Mouse (Mus musculus): Measurements from ENCODE around the gene Srebf1.

DNA sequence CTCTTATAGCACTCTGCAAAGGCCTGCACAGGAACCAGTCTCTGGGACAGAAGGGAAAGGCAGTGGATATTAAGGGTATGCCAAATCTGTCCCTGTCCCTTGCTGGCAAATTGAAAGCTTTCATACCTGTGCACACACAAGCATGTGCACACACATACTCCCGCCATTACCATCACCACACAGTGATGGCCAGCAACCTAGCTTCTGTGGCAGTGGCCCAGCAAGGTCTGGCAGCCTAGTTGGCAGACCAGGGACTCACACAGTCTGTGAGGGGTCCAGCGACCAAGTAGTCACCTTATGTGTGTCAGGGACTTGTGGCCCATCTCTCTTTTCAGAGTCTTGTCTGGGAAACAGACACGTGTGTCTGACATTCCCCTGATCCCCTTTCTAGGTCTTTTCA, 11.2 kb downstream of the Srebf1 start:
- TF ChIP-seq POLR2A (IDR thresholded peaks at IDR 0.05; ENCODE audit: borderline replicate concordance, low read depth, low read length) (no peak), CTCF (IDR thresholded peaks at IDR 0.05; ENCODE audit: low read depth, low read length) (no peak)

All from bone marrow macrophage, adult 2 months (primary cell).